Mouse (Mus musculus) stomach, postnatal 0 days (tissue): Measurements from ENCODE around the gene Nckipsd. TPM values are rescaled to one million over a fixed set of nuclear protein-coding genes. Genes with fewer than 3 reads are reported as not detected.

Experiments used
- ATAC-seq: fragments of 200-750 bp; cut with Nextera tagmentation; 2 replicates; pipeline ENCODE4 v1.8.0; 2017; ENCODE audit not compliant: low FRiP score, low TSS enrichment
- DNase-seq: peaks from one replicate; pipeline ENCODE4 v3.0.0-alpha.2; 2016; ENCODE audit warnings: low spot score
- H3K27ac ChIP-seq: fragments of 300-500 bp; sonication (generic); replicated peaks from 2 replicates; pipeline ENCODE4 v1.5.1; 2014; ENCODE audit warnings: mild to moderate bottlenecking, control low read depth
- H3K27me3 ChIP-seq: fragments of 300-500 bp; sonication (generic); 2 replicates; pipeline ENCODE4 v1.6.1; 2014; ENCODE audit warnings: low read length; ENCODE audit not compliant: control insufficient read depth, insufficient read depth
- H3K36me3 ChIP-seq: fragments of 300-500 bp; sonication (generic); 2 replicates; pipeline ENCODE4 v1.6.1; 2014; ENCODE audit warnings: low read length, mixed read lengths; ENCODE audit not compliant: control insufficient read depth, insufficient read depth
- H3K4me1 ChIP-seq: fragments of 300-500 bp; sonication (generic); replicated peaks from 2 replicates; pipeline ENCODE4 v1.6.1; 2014; ENCODE audit warnings: antibody characterized with exemption; ENCODE audit not compliant: control insufficient read depth, insufficient read depth
- H3K4me2 ChIP-seq: fragments of 300-500 bp; sonication (generic); replicated peaks from 2 replicates; pipeline ENCODE4 v1.6.1; 2014; ENCODE audit warnings: low read depth, mild to moderate bottlenecking, control low read depth, moderate library complexity
- H3K4me3 ChIP-seq: fragments of 300-500 bp; sonication (generic); 2 replicates; pipeline ENCODE4 v1.5.1; 2014; ENCODE audit warnings: low read depth, low read length, control low read depth
- H3K9ac ChIP-seq: fragments of 300-500 bp; sonication (generic); 2 replicates; pipeline ENCODE4 v1.6.1; 2014; ENCODE audit warnings: mild to moderate bottlenecking, low read length, control low read depth, mixed read lengths
- H3K9me3 ChIP-seq: fragments of 300-500 bp; sonication (generic); 2 replicates; pipeline ENCODE4 v1.6.1; 2016; ENCODE audit warnings: low read length; ENCODE audit not compliant: control insufficient read depth
- CTCF ChIP-seq: IDR thresholded peaks from 2 replicates; pipeline ENCODE4 v1.5.1; 2016; ENCODE audit warnings: antibody characterized with exemption, low read depth, mild to moderate bottlenecking, moderate library complexity
- EP300 ChIP-seq: optimal IDR thresholded peaks from 2 replicates; pipeline ENCODE3; 2016; ENCODE audit warnings: antibody characterized with exemption
- WGBS: fragments of 180-500 bp; shearing (Covaris S2); extraction: QIAGEN DNeasy Blood & Tissue Kit; methylation state at CpG from one replicate; pipeline ENCODE4 v1.1.7; 2014; 5-methylcytosine and 5-hydroxymethylcytosine counted together
- polyA plus RNA-seq: library from polyadenylated mRNA; unstranded; fragments of >200 nt; fragmentation: Nextera tagmentation; extraction: Ambion mirVana; gene quantifications from 2 replicates; pipeline ENCODE4 v1.2.1, GENCODE M21; 2015

Gene Nckipsd
- polyA plus RNA-seq, 1 experiment from 2014 or later, result 7.9 TPM

DNA sequence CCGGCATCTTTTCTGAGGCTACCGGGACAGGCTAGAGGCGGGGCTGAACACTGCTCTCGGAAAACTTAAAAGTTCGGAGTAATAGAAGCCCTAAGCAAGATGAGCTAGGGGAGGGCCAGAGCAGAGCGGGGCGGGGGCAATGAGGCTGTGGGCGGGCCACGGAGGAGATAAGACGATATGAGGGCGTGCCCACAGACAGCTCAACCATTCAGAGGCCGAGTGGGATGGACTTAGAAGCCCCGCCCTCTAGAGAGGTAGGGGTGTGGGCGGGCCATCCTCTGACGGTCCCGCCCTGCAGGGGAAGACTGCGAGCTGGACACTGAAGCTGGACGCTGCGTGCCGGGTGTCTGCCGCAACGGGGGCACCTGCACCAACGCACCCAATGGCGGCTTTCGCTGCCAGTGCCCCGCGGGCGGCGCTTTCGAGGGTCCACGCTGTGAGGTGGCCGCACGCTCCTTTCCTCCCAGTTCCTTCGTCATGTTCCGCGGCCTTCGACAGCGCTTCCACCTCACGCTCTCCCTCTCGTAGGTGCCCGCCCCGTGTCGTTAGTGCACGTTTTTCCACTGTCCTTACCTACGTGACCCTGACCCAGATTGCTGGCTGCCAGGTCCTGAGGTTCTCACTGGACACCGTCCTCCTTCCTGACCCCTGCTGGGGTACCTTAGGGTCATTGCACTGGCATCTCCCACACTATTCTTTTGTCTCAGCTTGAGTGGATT lies 24.4 kb downstream of the Nckipsd start:
- ATAC-seq, result peak; percentile 98

DNA sequence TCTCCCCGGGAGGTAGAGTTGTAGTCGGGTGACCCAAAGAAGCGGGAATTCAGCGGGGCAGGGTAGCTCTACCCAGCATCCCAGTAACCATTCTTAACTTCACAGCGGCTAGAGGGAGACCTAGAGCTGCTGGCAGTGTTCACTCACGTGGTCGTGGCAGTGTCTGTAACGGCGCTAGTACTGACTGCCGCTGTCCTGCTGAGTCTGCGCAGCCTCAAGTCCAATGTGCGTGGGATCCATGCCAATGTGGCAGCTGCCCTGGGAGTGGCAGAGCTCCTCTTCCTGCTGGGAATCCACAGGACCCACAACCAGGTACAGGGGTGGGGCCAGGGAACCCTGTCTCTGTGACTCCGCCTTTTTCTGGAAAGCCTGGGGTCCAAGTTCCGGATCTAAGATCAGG lies 34.8 kb downstream of the Nckipsd start:
- TF ChIP-seq CTCF (peak; percentile 60), EP300 (no peak)
- peak; percentile 60 for DNase-seq
- Histone ChIP-seq H3K27ac (no peak overlapping the region), H3K4me2 (0 out of 2 replicates have a peak overlapping the region, but pooled peaks have one; percentile 1), H3K27me3 (no peaks in the 10 kb centered on the region), H3K9me3 (no peaks in the 10 kb centered on the region), H3K36me3 (no peaks in the 10 kb centered on the region), H3K4me1 (no peaks in the 10 kb centered on the region), H3K4me3 (no peak overlapping the region), H3K9ac (no peak overlapping the region)
- 13% methylated on average over 14 of the region's 14 CpGs for WGBS
- ATAC-seq, result peak; percentile 47

More for the DNA sequence above, 24.4 kb downstream of the Nckipsd start:
- no peak for TF ChIP-seq CTCF
- TF ChIP-seq EP300, result no peak
- no peak overlapping the region for H3K27ac ChIP-seq
- no peaks in the 10 kb centered on the region for H3K36me3 ChIP-seq
- peaks cover 5% of the 10 kb centered on the region for H3K4me1 ChIP-seq
- H3K9ac ChIP-seq, result no peak overlapping the region
- H3K9me3 ChIP-seq, result no peaks in the 10 kb centered on the region
- DNase-seq, result peak; percentile 93
- peak overlapping the region; percentile 90 for H3K4me2 ChIP-seq
- peaks cover 2% of the 10 kb centered on the region; the same call in 1 of the 2 replicates for H3K27me3 ChIP-seq
- H3K4me3 ChIP-seq, result peak overlapping the region; percentile 46
- WGBS, result 4% methylated on average over 46 of the region's 46 CpGs

DNA sequence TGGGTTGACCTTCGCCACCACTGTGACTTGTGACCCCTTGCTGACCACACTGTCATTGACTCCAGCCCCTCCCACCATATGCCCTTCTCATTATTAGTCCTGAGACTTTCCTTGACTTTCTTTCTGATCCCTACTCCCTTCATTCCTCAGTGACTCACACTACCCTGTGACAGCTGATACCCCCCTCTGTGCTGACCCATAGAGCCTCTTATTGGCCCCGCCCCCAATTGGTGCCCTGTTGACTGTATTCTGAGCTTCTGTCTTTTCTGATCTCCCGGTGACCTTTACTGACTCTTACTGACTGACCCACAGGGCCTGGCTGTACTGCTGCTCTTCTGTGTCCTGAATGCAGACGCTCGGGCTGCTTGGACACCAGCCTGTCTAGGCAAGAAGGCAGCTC lies 37.2 kb downstream of the Nckipsd start:
- Histone ChIP-seq H3K4me1 (no peaks in the 10 kb centered on the region), H3K9ac (no peak overlapping the region), H3K27ac (no peak overlapping the region), H3K27me3 (no peaks in the 10 kb centered on the region), H3K36me3 (no peaks in the 10 kb centered on the region), H3K9me3 (no peaks in the 10 kb centered on the region), H3K4me2 (no peak overlapping the region), H3K4me3 (no peak overlapping the region)
- DNase-seq, result no peak
- 74% methylated on average over 5 of the region's 5 CpGs for WGBS
- TF ChIP-seq EP300 (no peak), CTCF (no peak)
- no peak for ATAC-seq

DNA sequence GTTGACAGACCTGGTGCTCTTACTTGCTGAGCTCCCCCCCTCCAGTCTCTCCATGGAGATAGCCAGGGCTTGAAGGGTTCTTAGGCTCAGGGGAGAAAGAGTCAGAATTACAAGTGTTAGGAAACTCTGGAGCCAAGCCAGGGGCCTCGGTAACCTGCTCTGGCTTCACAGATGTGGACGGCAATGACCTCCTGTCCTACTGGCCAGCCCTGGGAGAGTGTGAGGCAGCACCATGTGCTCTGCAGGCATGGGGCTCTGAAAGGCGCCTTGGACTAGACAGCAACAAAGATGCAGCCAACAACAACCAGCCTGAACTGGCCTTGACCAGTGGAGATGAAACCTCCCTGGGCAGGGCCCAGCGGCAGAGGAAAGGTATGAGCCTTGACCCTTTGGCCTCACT lies 39.2 kb downstream of the Nckipsd start:
- H3K9me3 ChIP-seq, result no peaks in the 10 kb centered on the region
- H3K9ac ChIP-seq, result no peak overlapping the region
- no peaks in the 10 kb centered on the region for H3K4me1 ChIP-seq
- H3K4me2 ChIP-seq, result no peak overlapping the region
- no peak overlapping the region for H3K4me3 ChIP-seq
- no peak overlapping the region for H3K27ac ChIP-seq
- WGBS, result 81% methylated on average over 4 of the region's 4 CpGs
- TF ChIP-seq EP300, result no peak
- TF ChIP-seq CTCF, result no peak
- no peak for DNase-seq
- no peak for ATAC-seq
- H3K27me3 ChIP-seq, result no peaks in the 10 kb centered on the region
- H3K36me3 ChIP-seq, result no peaks in the 10 kb centered on the region

DNA sequence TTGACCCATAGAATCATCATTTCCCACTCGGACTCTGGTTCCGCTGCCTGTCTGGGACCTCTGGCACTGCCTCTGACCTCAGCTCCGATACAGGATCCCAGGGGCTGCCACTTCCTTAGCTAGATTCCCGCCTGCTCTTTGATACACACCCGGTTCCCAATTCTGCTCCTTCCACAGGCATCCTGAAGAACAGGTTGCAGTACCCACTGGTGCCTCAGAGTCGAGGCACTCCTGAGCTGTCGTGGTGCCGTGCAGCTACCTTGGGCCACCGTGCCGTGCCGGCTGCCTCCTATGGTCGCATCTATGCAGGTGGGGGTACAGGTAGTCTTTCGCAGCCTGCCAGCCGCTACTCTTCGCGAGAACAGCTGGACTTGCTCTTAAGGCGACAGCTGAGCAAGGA lies 40.3 kb downstream of the Nckipsd start:
- Histone ChIP-seq H3K9me3 (no peaks in the 10 kb centered on the region), H3K4me1 (peaks cover 3% of the 10 kb centered on the region; the same call in 1 of the 2 replicates), H3K9ac (no peak overlapping the region), H3K36me3 (no peaks in the 10 kb centered on the region), H3K27ac (no peak overlapping the region), H3K4me2 (no peak overlapping the region), H3K27me3 (no peaks in the 10 kb centered on the region), H3K4me3 (no peak overlapping the region)
- 57% methylated on average over 17 of the region's 17 CpGs for WGBS
- DNase-seq, result no peak
- no peak for ATAC-seq
- TF ChIP-seq EP300 (no peak), CTCF (no peak)

DNA sequence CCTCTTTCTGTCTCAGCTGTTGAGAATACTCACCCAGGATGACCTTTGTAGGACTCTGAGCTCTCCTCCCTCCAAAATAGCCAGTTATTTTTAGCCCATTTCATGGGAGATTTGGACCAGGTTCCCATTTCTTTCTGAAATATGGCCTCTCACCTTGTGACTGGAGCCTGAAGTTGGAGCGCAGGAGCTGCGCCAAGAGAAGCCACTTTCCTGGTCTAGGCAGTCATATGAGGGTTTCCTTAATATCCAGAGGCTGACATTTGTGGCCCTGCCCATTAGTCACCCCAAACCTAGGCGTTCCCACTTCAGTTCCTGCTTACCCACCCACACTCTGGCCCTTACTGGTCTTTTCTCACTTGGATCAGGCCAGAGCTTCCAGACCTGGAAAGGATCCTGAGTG lies 44.8 kb downstream of the Nckipsd start, which contains the start of gene Slc26a6:
Gene Slc26a6 (plus strand): TSS at position 308 of the 400 bp plus-strand sequence.
- Histone ChIP-seq H3K4me1 (peaks cover 5% of the 10 kb centered on the region; the same call in 1 of the 2 replicates), H3K9ac (peak within 1 kb of the TSS; percentile 57), H3K4me3 (peak within 1 kb of the TSS; percentile 53), H3K4me2 (peak within 1 kb of the TSS; percentile 65), H3K27me3 (no peaks in the 10 kb centered on the region), H3K36me3 (no peaks in the 10 kb centered on the region), H3K27ac (peak within 1 kb of the TSS; percentile 76), H3K9me3 (no peaks in the 10 kb centered on the region)
- DNase-seq (no peak), ATAC-seq (no peak)
- WGBS, result 79% methylated on average over 3 of the region's 3 CpGs
- TF ChIP-seq EP300 (no peak), CTCF (no peak)
